Mouse (Mus musculus) CD4-positive, CD25-positive, alpha-beta regulatory T cell, adult 4 months (primary cell): ENCODE data around the gene Gm5127. TPM values are rescaled to one million over a fixed set of nuclear protein-coding genes. Genes with fewer than 3 reads are reported as not detected.

Experiments
- ATAC-seq: one replicate; pipeline ENCODE4 v1.8.0; 2017
- polyA plus RNA-seq, 2 experiments: library from polyadenylated mRNA; unstranded; fragments of 100-300 nt; shearing (Covaris generic); gene quantifications; one replicate each; pipeline ENCODE4 v1.2.1; 2017

The Gm5127 gene
- 1 to 10 TPM; 1.5 to 1.7 TPM for polyA plus RNA-seq

GRCm38 (mm10) chrX:106582886-106583285, at the start of gene Gm5127:
TSS of gene Gm5127 (plus strand) at chrX:106583186.
- ATAC-seq = no peak

GRCm38 (mm10) chrX:106536359-106536758, 46.6 kb upstream of the Gm5127 start:
- ATAC-seq = no peak

GRCm38 (mm10) chrX:106555457-106555856, 27.5 kb upstream of the Gm5127 start:
- ATAC-seq = no peak

GRCm38 (mm10) chrX:106578966-106579365, 4.0 kb upstream of the Gm5127 start:
- ATAC-seq = no peak

- no peak for ATAC-seq
Measured at GRCm38 (mm10) chrX:106580410-106580809, 2.6 kb upstream of the Gm5127 start.

GRCm38 (mm10) chrX:106582197-106582596, 789 bp upstream of the Gm5127 start:
- ATAC-seq = no peak

- ATAC-seq = no peak
Measured at GRCm38 (mm10) chrX:106593914-106594313, 10.9 kb downstream of the Gm5127 start.

GRCm38 (mm10) chrX:106595904-106596303, 12.9 kb downstream of the Gm5127 start:
- no peak for ATAC-seq

- ATAC-seq = peak; percentile 60
Measured at GRCm38 (mm10) chrX:106602574-106603258, 19.7 kb downstream of the Gm5127 start.

GRCm38 (mm10) chrX:106603386-106603785, 20.4 kb downstream of the Gm5127 start, which contains the start of gene Cysltr1:
TSS of gene Cysltr1 (minus strand) at chrX:106603679.
- ATAC-seq = peak; percentile 45

- peak; percentile 68 for ATAC-seq
Measured at GRCm38 (mm10) chrX:106622512-106622911, 39.5 kb downstream of the Gm5127 start.

GRCm38 (mm10) chrX:106623667-106624066, 40.7 kb downstream of the Gm5127 start:
- ATAC-seq = peak; percentile 71

GRCm38 (mm10) chrX:106628514-106628913, 45.5 kb downstream of the Gm5127 start:
- ATAC-seq = peak; percentile 42

GRCm38 (mm10) chrX:106633543-106633942, 50.6 kb downstream of the Gm5127 start:
- no peak for ATAC-seq

GRCm38 (mm10) chrX:106634799-106635541, 52.0 kb downstream of the Gm5127 start:
- ATAC-seq = no peak

GRCm38 (mm10) chrX:106662101-106662500, 79.1 kb downstream of the Gm5127 start:
- ATAC-seq = no peak

GRCm38 (mm10) chrX:106704590-106704989, 121.6 kb downstream of the Gm5127 start:
- peak; percentile 95 for ATAC-seq

- peak; percentile 65 for ATAC-seq
Measured at GRCm38 (mm10) chrX:106717160-106717559, 134.2 kb downstream of the Gm5127 start.

- ATAC-seq = no peak
Measured at GRCm38 (mm10) chrX:106742241-106742640, 159.3 kb downstream of the Gm5127 start.

GRCm38 (mm10) chrX:106755272-106755671, 172.3 kb downstream of the Gm5127 start:
- ATAC-seq = no peak
